Mouse (Mus musculus) erythroblast, embryonic 14.5 days (primary cell): ENCODE measurements around the gene Arsg.

Experiments
- GATA1 ChIP-seq: IDR thresholded peaks from 2 replicates; pipeline ENCODE4 v1.6.1; 2012; ENCODE audit warnings: low read length, inconsistent platforms, mixed read lengths
- TAL1 ChIP-seq: IDR thresholded peaks from 3 replicates; pipeline ENCODE4 v1.6.1; 2012; ENCODE audit warnings: low read length, inconsistent platforms, mixed read lengths

- no peak for TF ChIP-seq GATA1
- TF ChIP-seq TAL1 = no peak
These were observed 88.3 kb downstream of the Arsg start for GRCm38 (mm10) chr11:109561445-109561844.
